Mouse (Mus musculus): ENCODE measurements at regions not wholly inside any gene's neighbourhood (a gene's known extent, or its start where the extent isn't known, plus 50 kb on each side); places are given as distances from the start of the nearest gene placed in this dataset.
A peak's percentile ranks its signal among the peaks of the same experiment; 100 is the strongest.

- DNase-seq, result no peak
Observed at GRCm38 (mm10) chr7:83077919-83078265, 210.8 kb downstream of the Mex3b start.

GRCm38 (mm10) chr7:83078695-83079094 lies 211.6 kb downstream of the Mex3b start:
- no peak for DNase-seq

- DNase-seq, result no peak
Observed at GRCm38 (mm10) chr7:83079842-83080241, 212.7 kb downstream of the Mex3b start.

GRCm38 (mm10) chr7:83084496-83085082 lies 217.5 kb downstream of the Mex3b start:
- DNase-seq, result no peak

GRCm38 (mm10) chr7:83085547-83086158 lies 218.5 kb downstream of the Mex3b start:
- no peak for DNase-seq

- DNase-seq, result no peak
Observed at GRCm38 (mm10) chr7:83087408-83087807, 220.3 kb downstream of the Mex3b start.

- no peak for DNase-seq
Observed at GRCm38 (mm10) chr7:83088125-83088524, 221.0 kb downstream of the Mex3b start.

- DNase-seq, result no peak
Observed at GRCm38 (mm10) chr7:83089330-83089982, 222.3 kb downstream of the Mex3b start.

GRCm38 (mm10) chr7:83093923-83094355 lies 226.8 kb downstream of the Mex3b start:
- DNase-seq, result no peak

- DNase-seq, result no peak
Observed at GRCm38 (mm10) chr7:83094899-83095298, 227.8 kb downstream of the Mex3b start.

- DNase-seq, result no peak
Observed at GRCm38 (mm10) chr7:83095593-83095992, 228.5 kb downstream of the Mex3b start.

- DNase-seq, result peak; percentile 4
Observed at GRCm38 (mm10) chr7:83104426-83104825, 237.3 kb downstream of the Mex3b start.

GRCm38 (mm10) chr7:83105672-83106071 lies 238.5 kb downstream of the Mex3b start:
- DNase-seq, result no peak

- DNase-seq, result no peak
Observed at GRCm38 (mm10) chr7:83111217-83111823, 244.2 kb downstream of the Mex3b start.

- no peak for DNase-seq
Observed at GRCm38 (mm10) chr7:83116487-83116886, 249.4 kb downstream of the Mex3b start.

- no peak for DNase-seq
Observed at GRCm38 (mm10) chr7:83117065-83117464, 249.9 kb downstream of the Mex3b start.

GRCm38 (mm10) chr7:83126196-83126595 lies 259.1 kb downstream of the Mex3b start:
- DNase-seq, result peak; percentile 8

GRCm38 (mm10) chr7:83140216-83140615 lies 273.1 kb downstream of the Mex3b start:
- DNase-seq, result peak; percentile 57

- peak; percentile 15 for DNase-seq
Observed at GRCm38 (mm10) chr7:83140658-83141057, 273.5 kb downstream of the Mex3b start.

GRCm38 (mm10) chr7:83144018-83144417 lies 276.9 kb downstream of the Mex3b start:
- no peak for DNase-seq

- DNase-seq, result no peak
Observed at GRCm38 (mm10) chr7:83145551-83145950, 278.4 kb downstream of the Mex3b start.

GRCm38 (mm10) chr7:83161226-83161625 lies 294.1 kb downstream of the Mex3b start:
- no peak for DNase-seq

GRCm38 (mm10) chr7:83162868-83163267 lies 295.7 kb downstream of the Mex3b start:
- no peak for DNase-seq

- no peak for DNase-seq
Observed at GRCm38 (mm10) chr7:83179403-83179802, 312.3 kb downstream of the Mex3b start.

All from kidney, adult 9 months (tissue).